Mouse (Mus musculus) liver, embryonic 12.5 days (tissue): ENCODE measurements around the gene Gm13277. TPM values are rescaled to one million over a fixed set of nuclear protein-coding genes. Genes with fewer than 3 reads are reported as not detected.
"Not testable (repeated sequence)": the region's sequence is repeated elsewhere in the genome, so short reads cannot be mapped to it uniquely, and the experiment has no call there.

Experiments
- ATAC-seq: fragments of 200-750 bp; cut with Nextera tagmentation; 2 replicates; pipeline ENCODE4 v1.8.0; 2017; ENCODE audit warnings: moderate number of reproducible peaks, mild to moderate bottlenecking, moderate library complexity
- H3K27ac ChIP-seq: fragments of 300-500 bp; sonication (generic); 2 replicates; pipeline ENCODE4 v1.5.1; 2016; ENCODE audit warnings: mild to moderate bottlenecking
- H3K27me3 ChIP-seq: fragments of 300-500 bp; sonication (generic); replicated peaks from 2 replicates; pipeline ENCODE4 v1.6.1; 2016; ENCODE audit warnings: mild to moderate bottlenecking, moderate library complexity
- H3K36me3 ChIP-seq: fragments of 300-500 bp; sonication (generic); 2 replicates; pipeline ENCODE4 v1.6.1; 2016; ENCODE audit warnings: mild to moderate bottlenecking, moderate library complexity
- H3K4me1 ChIP-seq: fragments of 300-500 bp; sonication (generic); 2 replicates; pipeline ENCODE4 v1.6.1; 2016
- H3K4me2 ChIP-seq: fragments of 300-500 bp; sonication (generic); 2 replicates; pipeline ENCODE4 v1.6.1; 2016; ENCODE audit warnings: mild to moderate bottlenecking, moderate library complexity
- H3K4me3 ChIP-seq: fragments of 300-500 bp; sonication (generic); 2 replicates; pipeline ENCODE4 v1.5.1; 2016; ENCODE audit warnings: mild to moderate bottlenecking, moderate library complexity
- H3K9ac ChIP-seq: fragments of 300-500 bp; sonication (generic); 2 replicates; pipeline ENCODE4 v1.6.1; 2016; ENCODE audit warnings: mild to moderate bottlenecking, moderate library complexity
- H3K9me3 ChIP-seq: fragments of 300-500 bp; sonication (generic); replicated peaks from 2 replicates; pipeline ENCODE4 v1.6.1; 2016; ENCODE audit warnings: mild to moderate bottlenecking, moderate library complexity
- WGBS: fragments of 180-500 bp; shearing (Covaris S2); methylation state at CpG from one replicate; pipeline ENCODE4 v1.1.7; 2016; ENCODE audit not compliant: insufficient replicate concordance; 5-methylcytosine and 5-hydroxymethylcytosine counted together
- polyA plus RNA-seq: library from polyadenylated mRNA; unstranded; fragments of >200 nt; fragmentation: Nextera tagmentation; extraction: Ambion mirVana; gene quantifications from 2 replicates; pipeline ENCODE4 v1.2.1, GENCODE M21; 2016

Gm13277 gene
- polyA plus RNA-seq, 1 experiment from 2014 or later = not detected

GRCm38 (mm10) chr4:88793936-88794675 lies 5.7 kb downstream of the Gm13277 start, which contains the start of gene Gm13275:
Gene Gm13275 (plus strand): TSS chr4:88794487.
- not testable (repeated sequence) for H3K27ac ChIP-seq, ATAC-seq, H3K4me3 ChIP-seq, H3K9ac ChIP-seq, H3K4me2 ChIP-seq, H3K9me3 ChIP-seq, H3K4me1 ChIP-seq, H3K27me3 ChIP-seq, H3K36me3 ChIP-seq
- WGBS = 0% methylated on average over 21 of the region's 52 CpGs

- not testable (repeated sequence) for ATAC-seq, H3K4me1 ChIP-seq, H3K4me2 ChIP-seq, H3K27me3 ChIP-seq, H3K4me3 ChIP-seq, H3K27ac ChIP-seq, H3K9ac ChIP-seq, H3K9me3 ChIP-seq, H3K36me3 ChIP-seq
- no CpG with 5 or more reads among the region's 28 CpGs for WGBS
These were observed 8.7 kb downstream of the Gm13277 start, which contains the start of gene Gm13279 for GRCm38 (mm10) chr4:88797097-88797496. Gene Gm13279 (plus strand): TSS chr4:88797397.

GRCm38 (mm10) chr4:88799365-88799764 lies 10.9 kb downstream of the Gm13277 start, which contains the start of gene Gm13285:
Gene Gm13285 (plus strand): TSS chr4:88799665.
- not testable (repeated sequence) for H3K4me1 ChIP-seq, H3K27ac ChIP-seq, H3K4me3 ChIP-seq, H3K27me3 ChIP-seq, H3K4me2 ChIP-seq, H3K9ac ChIP-seq, H3K9me3 ChIP-seq, ATAC-seq, H3K36me3 ChIP-seq
- 8% methylated on average over 5 of the region's 7 CpGs for WGBS

- H3K27ac ChIP-seq, H3K4me3 ChIP-seq, H3K27me3 ChIP-seq, H3K9ac ChIP-seq, H3K4me1 ChIP-seq, H3K9me3 ChIP-seq, ATAC-seq, H3K36me3 ChIP-seq: not testable (repeated sequence)
- no CpG with 5 or more reads among the region's 29 CpGs for WGBS
- H3K4me2 ChIP-seq = peak within 1 kb of the TSS; percentile 47
These were observed 14.5 kb downstream of the Gm13277 start, which contains the start of gene Gm13287 for GRCm38 (mm10) chr4:88802954-88803353. Gene Gm13287 (plus strand): TSS chr4:88803254.

- H3K27me3 ChIP-seq = peaks cover 12% of the 10 kb centered on the region
- not testable (repeated sequence) for H3K27ac ChIP-seq, ATAC-seq, H3K4me1 ChIP-seq, H3K9me3 ChIP-seq, H3K36me3 ChIP-seq, H3K9ac ChIP-seq, H3K4me3 ChIP-seq
- H3K4me2 ChIP-seq = peak within 1 kb of the TSS; percentile 50
- no CpG with 5 or more reads among the region's 8 CpGs for WGBS
These were observed 16.8 kb downstream of the Gm13277 start, which contains the start of gene Gm13288 for GRCm38 (mm10) chr4:88805231-88805630. Gene Gm13288 (plus strand): TSS chr4:88805531.

GRCm38 (mm10) chr4:88805761-88806160 lies 17.3 kb downstream of the Gm13277 start:
- H3K27me3 ChIP-seq = peaks cover 12% of the 10 kb centered on the region
- not testable (repeated sequence) for H3K4me1 ChIP-seq, H3K9me3 ChIP-seq, H3K27ac ChIP-seq, H3K4me3 ChIP-seq, ATAC-seq, H3K9ac ChIP-seq, H3K36me3 ChIP-seq
- peak overlapping the region; percentile 50 for H3K4me2 ChIP-seq
- 4% methylated on average over 5 of the region's 34 CpGs for WGBS

GRCm38 (mm10) chr4:88815928-88816327 lies 27.5 kb downstream of the Gm13277 start, which contains the start of gene Ifna7:
Gene Ifna7 (plus strand): TSS chr4:88816228.
- Histone ChIP-seq H3K4me2 (no peak within 1 kb of the TSS), H3K27me3 (peaks cover 4% of the 10 kb centered on the region; the same call in 1 of the 2 replicates), H3K4me3 (no peak within 1 kb of the TSS), H3K36me3 (no peaks in the 10 kb centered on the region), H3K9me3 (no peaks in the 10 kb centered on the region), H3K9ac (no peak within 1 kb of the TSS), H3K4me1 (no peaks in the 10 kb centered on the region), H3K27ac (no peak within 1 kb of the TSS)
- WGBS = 37% methylated on average over 3 of the region's 3 CpGs
- ATAC-seq = no peak

GRCm38 (mm10) chr4:88819659-88820058 lies 31.2 kb downstream of the Gm13277 start, which contains the start of gene Ifna11:
Gene Ifna11 (plus strand): TSS chr4:88819959.
- ATAC-seq = no peak
- Histone ChIP-seq H3K27ac (no peak within 1 kb of the TSS), H3K36me3 (no peaks in the 10 kb centered on the region), H3K4me1 (no peaks in the 10 kb centered on the region), H3K4me2 (no peak within 1 kb of the TSS), H3K27me3 (peaks cover 4% of the 10 kb centered on the region; the same call in 1 of the 2 replicates), H3K4me3 (no peak within 1 kb of the TSS), H3K9ac (no peak within 1 kb of the TSS), H3K9me3 (no peaks in the 10 kb centered on the region)
- WGBS = 45% methylated on average over 1 of the region's 1 CpGs

- H3K27me3 ChIP-seq = 0 out of 2 replicates have a peak, but pooled peaks cover 4% of the 10 kb centered on the region
- no peak overlapping the region for H3K27ac ChIP-seq
- H3K9ac ChIP-seq = no peak overlapping the region
- H3K4me1 ChIP-seq = no peaks in the 10 kb centered on the region
- no peak overlapping the region for H3K4me3 ChIP-seq
- no peaks in the 10 kb centered on the region for H3K36me3 ChIP-seq
- WGBS = 20% methylated on average over 4 of the region's 4 CpGs
- ATAC-seq = no peak
- H3K9me3 ChIP-seq = no peaks in the 10 kb centered on the region
- H3K4me2 ChIP-seq = no peak overlapping the region
These were observed 34.6 kb downstream of the Gm13277 start for GRCm38 (mm10) chr4:88822995-88823394.

- H3K4me3 ChIP-seq, H3K27ac ChIP-seq, H3K4me2 ChIP-seq, H3K9ac ChIP-seq, H3K36me3 ChIP-seq, ATAC-seq, H3K4me1 ChIP-seq, H3K27me3 ChIP-seq, H3K9me3 ChIP-seq: not testable (repeated sequence)
These were observed 38.7 kb downstream of the Gm13277 start, which contains the start of gene Ifna6 for GRCm38 (mm10) chr4:88827116-88827515. Gene Ifna6 (plus strand): TSS chr4:88827416.

- Histone ChIP-seq H3K36me3 (no peaks in the 10 kb centered on the region), H3K4me2 (no peak overlapping the region), H3K27ac (no peak overlapping the region), H3K4me3 (no peak overlapping the region), H3K9me3 (no peaks in the 10 kb centered on the region), H3K4me1 (no peaks in the 10 kb centered on the region), H3K27me3 (no peaks in the 10 kb centered on the region), H3K9ac (no peak overlapping the region)
- 18% methylated on average over 4 of the region's 4 CpGs for WGBS
- no peak for ATAC-seq
These were observed 42.1 kb downstream of the Gm13277 start for GRCm38 (mm10) chr4:88830523-88830922.

- not testable (repeated sequence) for H3K4me3 ChIP-seq, H3K27ac ChIP-seq, H3K4me2 ChIP-seq, H3K36me3 ChIP-seq, H3K9ac ChIP-seq, ATAC-seq, H3K4me1 ChIP-seq, H3K27me3 ChIP-seq, H3K9me3 ChIP-seq
- WGBS = 53% methylated on average over 1 of the region's 1 CpGs
These were observed 46.8 kb downstream of the Gm13277 start, which contains the start of gene Ifna5 for GRCm38 (mm10) chr4:88835225-88835624. Gene Ifna5 (plus strand): TSS chr4:88835525.
